Mouse (Mus musculus) erythroid progenitor cell, adult 5-6 weeks (primary cell): Measurements from ENCODE around the gene Cmklr1. TPM values are rescaled to one million over a fixed set of nuclear protein-coding genes. Genes with fewer than 3 reads are reported as not detected.

Experiments
- ATAC-seq: replicated peaks from 2 replicates; pipeline ENCODE4 v1.8.0; 2016; ENCODE audit warnings: moderate number of reproducible peaks, mild to moderate bottlenecking, moderate TSS enrichment, inconsistent platforms; ENCODE audit not compliant: poor library complexity, low FRiP score, severe bottlenecking
- total RNA-seq, 2 experiments: library from RNA; stranded (forward) in 1 of 2; stranded (reverse) in 1 of 2; fragments of 150-400 nt in 1 of 2; fragments of 186-747, 209-891 nt in 1 of 2; gene quantifications; 2 replicates each; pipeline versions ENCODE4 v1.2.3 to v1.2.4; 2015 to 2017; ENCODE audit warnings: low replicate concordance in 2 of 2

Cmklr1 gene
- total RNA-seq, 2 experiments from 2014 or later = 1.5 to 3.4 TPM

- ATAC-seq = no peak
Measured at GRCm38 (mm10) chr5:113660872-113661271, 10.6 kb upstream of the Cmklr1 start.

GRCm38 (mm10) chr5:113654821-113655220, 4.6 kb upstream of the Cmklr1 start:
- ATAC-seq = no peak

- no peak for ATAC-seq
Measured at GRCm38 (mm10) chr5:113654206-113654605, 4.0 kb upstream of the Cmklr1 start.

DNA sequence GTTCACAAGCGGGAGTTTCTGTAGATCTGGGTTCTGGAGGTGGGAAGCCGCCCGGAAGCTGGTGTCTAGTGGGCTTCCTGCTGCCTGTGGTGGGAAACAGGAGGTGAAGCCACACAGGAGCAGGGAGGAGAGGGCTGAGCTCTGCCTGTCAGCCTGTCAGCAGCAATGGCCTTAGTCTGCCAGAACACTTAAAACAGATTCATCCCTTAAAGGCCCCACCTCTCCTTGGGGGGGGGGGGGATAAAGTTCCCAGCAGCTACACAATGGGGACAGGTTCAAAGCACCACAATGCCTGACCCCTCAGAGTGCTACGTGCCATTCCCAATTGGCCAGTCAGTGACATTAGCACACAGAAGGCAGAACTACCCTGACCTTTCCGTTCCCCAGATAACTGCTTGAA, 2.0 kb upstream of the Cmklr1 start:
- ATAC-seq = no peak

DNA sequence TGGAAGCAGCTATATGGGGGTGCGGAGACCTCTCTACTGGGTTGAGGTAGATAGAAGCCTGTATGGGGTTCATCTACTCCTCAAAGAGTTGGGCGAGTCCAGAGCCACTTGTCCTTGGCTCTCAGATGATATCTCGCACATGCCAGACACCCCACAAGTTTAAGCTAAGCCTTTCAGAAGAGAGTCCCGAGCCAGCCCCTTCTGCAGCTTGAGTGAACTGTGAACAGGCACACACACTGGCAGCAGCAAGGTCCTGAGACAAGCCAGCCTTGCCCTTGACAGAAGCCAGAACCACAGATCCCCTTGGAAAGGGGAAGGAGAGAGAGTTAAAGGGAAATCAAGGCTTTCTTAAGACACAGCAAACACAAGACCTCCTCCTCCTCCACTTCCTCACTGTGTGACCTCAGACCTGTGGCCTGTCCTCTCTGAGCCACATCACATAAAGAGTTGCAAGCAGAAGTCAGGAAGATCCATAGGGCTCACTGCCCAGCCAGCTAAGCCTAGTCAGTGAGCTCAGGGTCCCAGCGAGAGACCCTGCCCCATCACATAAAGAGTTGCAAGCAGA, 1.5 kb downstream of the Cmklr1 start:
- ATAC-seq = no peak

DNA sequence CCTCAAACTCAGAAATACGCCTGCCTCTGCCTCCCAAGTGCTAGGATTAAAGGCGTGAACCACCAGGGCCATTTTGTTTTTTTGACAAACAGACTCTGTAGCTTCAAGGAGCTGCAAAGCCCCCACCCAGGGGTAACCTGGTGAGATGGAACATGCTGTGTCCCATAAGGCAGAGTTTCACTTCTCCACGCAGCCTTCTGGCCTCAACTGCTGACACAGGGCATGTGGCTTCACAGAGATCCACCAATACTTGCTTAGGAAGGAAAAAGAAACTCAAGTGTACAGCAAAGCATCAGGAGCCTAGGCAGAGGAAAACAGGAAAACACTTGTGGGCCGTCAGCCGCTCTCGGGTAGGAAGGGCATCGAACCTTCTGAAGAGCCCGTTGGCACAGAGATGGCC, 3.1 kb downstream of the Cmklr1 start:
- no peak for ATAC-seq

DNA sequence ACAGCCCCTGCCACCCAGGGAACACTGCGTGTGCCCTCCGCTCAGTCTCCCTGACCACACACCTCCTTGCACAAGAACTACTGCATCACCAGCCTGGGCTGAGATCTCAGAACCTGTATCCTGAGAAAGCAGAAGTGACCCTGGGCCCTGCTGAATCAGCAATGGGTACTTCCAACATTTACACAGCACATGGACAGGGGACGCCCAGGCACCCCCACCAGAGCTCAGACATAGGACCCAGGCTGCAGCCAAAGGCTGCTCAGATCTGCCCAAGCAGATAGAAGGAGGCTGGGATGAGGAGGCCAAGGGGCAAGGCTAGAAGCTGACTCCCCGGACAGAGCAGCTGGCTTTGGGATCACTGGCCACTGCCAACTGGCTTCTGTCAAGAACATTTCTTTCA, 5.7 kb downstream of the Cmklr1 start:
- no peak for ATAC-seq

GRCm38 (mm10) chr5:113643107-113643848, 6.9 kb downstream of the Cmklr1 start:
- no peak for ATAC-seq

DNA sequence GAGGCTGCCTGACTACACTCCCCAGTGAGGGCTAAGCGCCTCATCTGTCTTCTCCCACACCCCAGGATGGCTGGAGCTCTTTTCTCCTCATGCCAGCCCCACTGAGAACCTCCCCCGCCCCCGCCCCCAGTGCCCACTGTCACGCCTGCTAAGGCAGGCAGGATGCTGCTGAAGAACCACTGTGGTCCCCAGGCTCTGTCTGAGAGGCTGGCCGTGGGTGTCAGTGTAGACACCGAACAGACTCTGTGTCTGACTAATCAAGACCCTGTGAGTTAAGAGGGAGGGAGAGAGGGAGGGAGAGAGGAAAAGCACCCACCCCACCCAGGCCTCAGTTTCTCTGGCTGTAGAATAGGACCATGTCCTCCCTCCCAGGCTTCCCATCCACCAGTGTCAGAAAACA, 9.2 kb downstream of the Cmklr1 start:
- ATAC-seq = no peak

DNA sequence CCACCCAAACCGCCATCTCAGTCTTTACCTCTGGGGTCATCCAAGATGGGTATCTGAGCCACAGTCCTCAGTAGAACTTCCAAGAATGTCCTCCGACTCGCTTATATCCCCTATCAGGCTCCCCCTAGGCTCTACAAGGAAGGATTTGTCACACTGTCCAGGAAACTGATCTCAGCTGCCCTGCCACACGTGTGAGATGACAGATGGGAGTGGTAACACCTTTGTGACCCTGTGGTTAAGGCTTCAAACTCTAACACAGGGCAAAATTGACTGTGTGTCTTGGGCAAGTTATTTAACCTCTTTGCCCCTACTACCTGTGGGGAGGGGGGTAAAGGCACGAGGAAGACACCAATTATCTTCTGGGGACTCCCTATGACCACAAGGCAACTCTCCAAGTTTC, 11.1 kb downstream of the Cmklr1 start:
- no peak for ATAC-seq

GRCm38 (mm10) chr5:113638055-113638454, 12.2 kb downstream of the Cmklr1 start:
- ATAC-seq = no peak

- ATAC-seq = no peak
Measured at GRCm38 (mm10) chr5:113637631-113638030, 12.6 kb downstream of the Cmklr1 start.

GRCm38 (mm10) chr5:113635861-113636565, 14.2 kb downstream of the Cmklr1 start:
- ATAC-seq = no peak

- no peak for ATAC-seq
Measured at GRCm38 (mm10) chr5:113634887-113635610, 15.2 kb downstream of the Cmklr1 start.

DNA sequence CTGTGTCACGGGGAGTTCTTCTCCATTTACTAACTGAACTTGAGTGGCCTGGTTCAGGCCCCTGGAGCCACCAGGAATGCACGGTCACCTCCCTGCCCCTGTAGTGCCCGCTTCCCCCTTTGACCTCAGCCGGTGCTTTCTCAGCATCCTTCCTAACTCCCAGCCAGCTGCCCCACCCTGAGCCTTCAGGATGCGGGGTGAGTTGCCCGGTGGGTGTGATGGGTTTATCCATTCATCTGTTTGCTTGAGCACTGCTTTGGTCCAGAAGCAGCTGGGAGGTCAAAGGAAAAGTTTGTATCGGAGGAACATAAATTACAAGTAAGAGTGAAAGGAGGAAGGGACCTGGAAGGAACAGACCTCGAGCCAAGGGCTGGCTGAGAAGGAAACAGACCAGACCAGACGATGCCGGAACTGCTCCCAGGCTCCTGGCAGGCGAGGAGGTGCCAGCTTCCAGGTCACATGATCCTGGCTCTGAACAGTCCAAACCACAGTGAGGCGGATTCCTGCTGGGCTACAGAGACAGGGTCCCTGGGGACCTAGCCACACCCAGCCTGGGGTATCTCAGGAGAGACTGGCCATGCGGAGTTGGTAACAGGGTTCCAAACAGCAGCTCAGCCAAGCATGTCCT, 16.1 kb downstream of the Cmklr1 start:
- ATAC-seq = no peak

- no peak for ATAC-seq
Measured at GRCm38 (mm10) chr5:113633037-113633714, 17.1 kb downstream of the Cmklr1 start.

- ATAC-seq = no peak
Measured at GRCm38 (mm10) chr5:113630116-113630515, 20.1 kb downstream of the Cmklr1 start.

DNA sequence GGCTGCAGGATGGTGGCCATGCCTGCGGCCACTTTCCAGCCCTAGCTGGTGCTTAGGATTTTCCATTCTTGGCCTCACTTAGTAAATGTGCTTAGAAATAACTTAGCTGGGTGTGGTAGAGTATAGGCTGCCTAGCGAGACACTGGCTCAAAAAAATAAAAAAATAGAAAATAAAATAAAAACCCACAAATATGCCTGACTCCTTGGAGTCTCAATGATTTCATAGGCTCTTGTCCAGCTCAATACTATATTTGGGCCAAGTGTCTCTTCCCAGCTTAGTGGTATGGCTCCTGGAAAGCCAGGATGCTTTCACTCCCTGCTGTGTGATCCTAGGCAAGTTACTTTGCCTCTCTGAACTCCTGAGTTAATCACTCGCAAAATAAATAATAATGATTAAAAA, 21.0 kb downstream of the Cmklr1 start:
- ATAC-seq = no peak

DNA sequence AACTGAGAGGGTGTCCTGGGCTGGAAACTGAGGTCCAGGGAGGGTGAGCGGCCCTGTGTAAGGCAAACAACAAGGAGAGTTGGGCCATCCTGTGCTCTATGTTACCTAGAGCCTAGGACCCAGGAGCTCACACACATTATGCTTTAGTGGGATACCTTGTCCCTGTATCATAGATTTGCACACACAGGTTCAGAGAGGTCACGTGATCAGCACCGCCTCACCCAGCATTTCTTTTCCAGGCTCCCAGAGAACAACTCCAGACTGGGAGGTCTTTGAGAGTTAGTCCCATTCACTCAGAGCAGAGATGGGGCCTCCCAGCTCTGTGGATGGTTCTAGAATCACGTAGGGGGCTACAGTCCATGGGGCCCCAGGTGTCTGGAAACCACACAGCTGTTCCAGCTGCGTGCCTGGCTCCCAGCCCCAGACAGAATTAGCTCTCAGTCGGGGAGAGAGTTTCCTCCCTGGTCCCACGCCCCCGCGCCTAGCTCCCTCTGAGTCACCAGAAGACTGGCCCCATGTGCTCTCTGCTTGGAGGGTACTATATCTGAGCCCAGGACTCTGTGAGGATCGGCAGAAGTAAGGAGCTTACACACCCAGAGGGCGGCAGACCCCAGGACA, 22.3 kb downstream of the Cmklr1 start:
- no peak for ATAC-seq
